Mouse (Mus musculus): Measurements from ENCODE around the gene S100a11.

S100a11 gene

GRCm38 (mm10) chr3:93557471-93557870, 37.2 kb downstream of the S100a11 start:
- DNase-seq (ENCODE audit: low read depth, low spot score) = no peak

GRCm38 (mm10) chr3:93559961-93560360, 39.7 kb downstream of the S100a11 start:
- DNase-seq (ENCODE audit: low read depth, low spot score) = no peak

- peak; percentile 53 for DNase-seq (ENCODE audit: low read depth, low spot score)
These were observed 42.1 kb downstream of the S100a11 start for GRCm38 (mm10) chr3:93562372-93562771.

GRCm38 (mm10) chr3:93563216-93563615, 42.9 kb downstream of the S100a11 start:
- no peak for DNase-seq (ENCODE audit: low read depth, low spot score)

- DNase-seq (ENCODE audit: low read depth, low spot score) = no peak
These were observed 46.6 kb downstream of the S100a11 start for GRCm38 (mm10) chr3:93566892-93567291.

DNA sequence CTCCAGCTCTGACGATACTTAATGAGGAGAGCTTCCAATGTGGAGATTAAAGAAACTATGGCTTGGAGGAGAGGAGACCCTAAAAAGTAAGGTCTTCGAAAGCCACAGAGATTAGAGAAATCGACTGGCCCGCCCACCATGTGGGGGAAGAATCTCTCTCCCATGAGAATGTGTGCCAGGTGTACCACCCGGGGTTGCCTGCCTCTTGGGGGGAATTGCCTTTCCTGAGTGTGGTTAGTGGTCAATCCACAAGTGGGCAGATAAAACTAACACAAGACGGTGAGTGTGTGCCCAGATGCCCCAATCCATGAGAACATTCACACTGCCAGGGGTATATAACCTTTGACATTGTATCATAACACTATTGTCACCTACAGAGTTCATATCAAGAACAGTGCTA, 47.4 kb downstream of the S100a11 start:
- DNase-seq (ENCODE audit: low read depth, low spot score) = no peak

DNA sequence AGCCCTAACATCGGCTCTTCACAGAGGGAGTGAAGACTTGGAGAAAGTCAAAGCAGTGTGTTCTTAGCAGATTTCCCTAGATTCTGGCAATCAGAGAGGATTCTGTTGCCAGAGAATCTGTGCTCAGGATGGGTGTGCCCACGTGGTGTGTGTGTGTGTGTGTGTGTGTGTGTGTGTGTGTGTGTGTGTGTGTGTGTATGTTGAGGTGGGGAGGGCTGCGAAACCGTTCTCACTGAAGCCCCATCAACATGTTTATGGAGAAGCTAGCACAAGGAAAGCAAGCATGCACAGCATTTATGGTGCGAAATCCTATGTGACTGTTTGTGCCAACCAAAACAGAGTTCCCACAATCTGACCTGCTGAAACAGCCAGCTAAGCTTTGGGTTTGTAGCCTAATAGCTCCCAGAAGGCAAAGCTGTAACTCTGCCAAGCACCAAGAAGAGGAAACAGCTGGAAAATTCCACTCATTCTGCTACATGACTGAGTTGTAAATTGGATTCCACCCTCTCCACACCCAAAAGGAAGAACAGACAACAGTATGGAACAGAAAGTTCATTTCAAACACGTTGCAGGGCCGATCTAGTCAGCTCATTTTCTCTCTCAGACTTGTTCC, 48.2 kb downstream of the S100a11 start:
- no peak for DNase-seq (ENCODE audit: low read depth, low spot score)

DNA sequence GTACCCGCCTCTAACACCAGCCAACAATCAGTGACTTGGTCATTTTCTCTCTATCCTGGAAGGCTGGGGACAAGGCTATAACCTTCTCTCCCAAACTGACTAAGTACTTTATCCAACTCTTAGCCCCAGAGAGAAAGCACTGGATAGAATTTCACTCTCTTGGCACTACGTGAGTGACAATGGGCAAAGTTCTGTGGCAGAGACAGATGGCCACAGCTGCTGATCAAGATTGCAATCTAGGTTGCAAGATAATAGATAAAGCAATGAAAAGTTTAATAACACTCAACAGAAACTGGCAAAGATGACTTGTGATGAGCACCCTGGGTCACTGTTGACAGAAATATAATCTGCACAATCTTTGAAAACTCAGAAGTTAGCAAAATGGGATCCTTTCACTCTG, 48.8 kb downstream of the S100a11 start:
- DNase-seq (ENCODE audit: low read depth, low spot score) = no peak

DNA sequence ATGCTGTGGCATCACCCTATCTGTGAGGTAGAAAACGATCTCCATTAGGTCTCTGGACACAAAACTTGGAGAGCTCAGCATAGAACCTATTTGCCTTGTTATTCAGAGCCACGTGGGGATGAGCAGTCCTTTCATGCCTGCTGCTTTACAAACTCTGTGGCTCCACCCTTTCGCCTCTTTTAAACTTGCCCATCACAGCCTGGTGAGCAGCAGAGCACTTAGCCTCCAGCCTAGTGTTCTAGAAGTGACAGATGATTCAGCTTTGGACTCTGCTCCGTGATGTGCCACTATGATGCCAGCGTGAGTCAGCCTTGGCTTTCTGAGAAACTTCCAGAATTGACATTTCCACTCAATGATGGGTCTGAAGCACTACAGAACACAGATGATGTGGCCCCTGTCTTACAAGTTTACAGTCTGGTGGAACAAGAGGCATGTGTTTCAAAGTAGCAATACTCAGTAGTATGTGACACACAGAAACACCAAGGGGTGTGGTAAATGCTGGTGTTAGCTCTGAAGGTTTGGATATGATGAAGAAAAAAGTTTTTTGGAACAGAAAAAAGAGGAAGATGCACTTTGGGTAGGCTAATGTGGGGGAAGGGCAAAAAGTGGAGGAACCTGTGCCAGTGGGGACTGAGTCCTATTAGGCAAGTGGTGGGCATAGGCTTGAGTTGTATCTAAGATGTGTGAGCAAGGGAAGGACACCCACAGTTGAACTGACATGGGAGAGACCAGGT, 51.9 kb downstream of the S100a11 start:
- DNase-seq (ENCODE audit: low read depth, low spot score) = no peak
